Mouse (Mus musculus) limb, embryonic 11.5 days (tissue): Measurements from ENCODE around the gene Plxnc1. TPM values are rescaled to one million over a fixed set of nuclear protein-coding genes. Genes with fewer than 3 reads are reported as not detected.
A peak's percentile ranks its signal among the peaks of the same experiment; 100 is the strongest.

Experiments used
- ATAC-seq: fragments of 200-750 bp; cut with Nextera tagmentation; 2 replicates; pipeline ENCODE4 v1.8.0; 2017; ENCODE audit warnings: low read depth; ENCODE audit not compliant: insufficient number of reproducible peaks, low FRiP score, low TSS enrichment
- DNase-seq: peaks from one replicate; pipeline ENCODE4 v3.0.0-alpha.2; 2015; ENCODE audit warnings: low spot score
- H3K27ac ChIP-seq: fragments of 300-500 bp; sonication (generic); replicated peaks from 2 replicates; pipeline ENCODE4 v1.5.1; 2014; ENCODE audit warnings: low read depth, mild to moderate bottlenecking, low read length
- H3K27me3 ChIP-seq: fragments of 300-500 bp; sonication (generic); 2 replicates; pipeline ENCODE4 v1.6.1; 2014; ENCODE audit warnings: mild to moderate bottlenecking, low read length, mixed read lengths; ENCODE audit not compliant: control insufficient read depth, insufficient read depth
- H3K36me3 ChIP-seq: fragments of 300-500 bp; sonication (generic); 2 replicates; pipeline ENCODE4 v1.6.1; 2014; ENCODE audit warnings: mild to moderate bottlenecking, low read length, moderate library complexity, mixed read lengths; ENCODE audit not compliant: control insufficient read depth, insufficient read depth
- H3K4me1 ChIP-seq: fragments of 300-500 bp; sonication (generic); 2 replicates; pipeline ENCODE4 v1.6.1; 2014; ENCODE audit warnings: low read length, mixed read lengths; ENCODE audit not compliant: control insufficient read depth, insufficient read depth
- H3K4me2 ChIP-seq: fragments of 300-500 bp; sonication (generic); 2 replicates; pipeline ENCODE4 v1.6.1; 2014; ENCODE audit warnings: low read depth, mild to moderate bottlenecking, moderate library complexity; ENCODE audit not compliant: severe bottlenecking
- H3K4me3 ChIP-seq: fragments of 300-500 bp; sonication (generic); 2 replicates; pipeline ENCODE4 v1.5.1; 2014; ENCODE audit warnings: low read depth, low read length
- H3K9ac ChIP-seq: fragments of 300-500 bp; sonication (generic); 2 replicates; pipeline ENCODE4 v1.6.1; 2014; ENCODE audit warnings: mild to moderate bottlenecking, low read length
- H3K9me3 ChIP-seq: fragments of 300-500 bp; sonication (generic); 2 replicates; pipeline ENCODE4 v1.6.1; 2016; ENCODE audit warnings: low read length; ENCODE audit not compliant: control insufficient read depth
- WGBS: fragments of 180-500 bp; shearing (Covaris S2); extraction: QIAGEN DNeasy Blood & Tissue Kit; methylation state at CpG from one replicate; pipeline ENCODE4 v1.1.7; 2014; 5-methylcytosine and 5-hydroxymethylcytosine counted together
- polyA plus RNA-seq: library from polyadenylated mRNA; unstranded; fragments of >200 nt; fragmentation: Nextera tagmentation; extraction: Ambion mirVana; gene quantifications from 2 replicates; pipeline ENCODE4 v1.2.1, GENCODE M21; 2014

Gene Plxnc1
- polyA plus RNA-seq, 1 experiment from 2014 or later, result 0.81 TPM

GRCm38 (mm10) chr10:94943846-94944690 lies 567 bp downstream of the Plxnc1 start:
- Histone ChIP-seq H3K27me3 (peaks cover 38% of the 10 kb centered on the region), H3K4me1 (peaks cover 16% of the 10 kb centered on the region), H3K27ac (no peak overlapping the region)

GRCm38 (mm10) chr10:94943401-94943845 lies 1.2 kb downstream of the Plxnc1 start:
- Histone ChIP-seq H3K27me3 (peaks cover 38% of the 10 kb centered on the region), H3K4me1 (peaks cover 16% of the 10 kb centered on the region)
- WGBS, result 1% methylated on average over 26 of the region's 26 CpGs

More at GRCm38 (mm10) chr10:94943846-94944690, 567 bp downstream of the Plxnc1 start:
- Histone ChIP-seq H3K36me3 (no peaks in the 10 kb centered on the region), H3K4me3 (peak overlapping the region; percentile 67), H3K9ac (peak overlapping the region; percentile 64), H3K9me3 (no peaks in the 10 kb centered on the region), H3K4me2 (peak overlapping the region; percentile 96)
- under 1% methylated on average over 99 of the region's 110 CpGs for WGBS
- ATAC-seq (peak; percentile 52), DNase-seq (peak; percentile 75)

GRCm38 (mm10) chr10:94942449-94943041 lies 2.1 kb downstream of the Plxnc1 start:
- no peaks in the 10 kb centered on the region for H3K36me3 ChIP-seq
- H3K27me3 ChIP-seq, result peaks cover 38% of the 10 kb centered on the region
- peak overlapping the region; percentile 96 for H3K4me2 ChIP-seq
- ATAC-seq (no peak), DNase-seq (peak; percentile 67)
- H3K4me1 ChIP-seq, result peaks cover 16% of the 10 kb centered on the region
- H3K27ac ChIP-seq, result no peak overlapping the region
- H3K9me3 ChIP-seq, result no peaks in the 10 kb centered on the region
- H3K9ac ChIP-seq, result no peak overlapping the region
- 1% methylated on average over 17 of the region's 17 CpGs for WGBS
- peak overlapping the region; percentile 67; the same call in 1 of the 2 replicates for H3K4me3 ChIP-seq

More at GRCm38 (mm10) chr10:94943401-94943845, 1.2 kb downstream of the Plxnc1 start:
- peak overlapping the region; percentile 43 for H3K9ac ChIP-seq
- H3K36me3 ChIP-seq, result no peaks in the 10 kb centered on the region
- peak overlapping the region; percentile 96 for H3K4me2 ChIP-seq
- H3K9me3 ChIP-seq, result no peaks in the 10 kb centered on the region
- DNase-seq (peak; percentile 67), ATAC-seq (no peak)
- no peak overlapping the region for H3K27ac ChIP-seq
- peak overlapping the region; percentile 67 for H3K4me3 ChIP-seq

- H3K27ac ChIP-seq, result no peak overlapping the region
- 25% methylated on average over 4 of the region's 4 CpGs for WGBS
- no peak for DNase-seq
These were observed 3.1 kb downstream of the Plxnc1 start for GRCm38 (mm10) chr10:94941551-94941950.

GRCm38 (mm10) chr10:94940786-94941185 lies 3.8 kb downstream of the Plxnc1 start:
- Histone ChIP-seq H3K27ac (no peak overlapping the region), H3K9me3 (no peaks in the 10 kb centered on the region), H3K9ac (no peak overlapping the region), H3K36me3 (no peaks in the 10 kb centered on the region), H3K4me1 (peaks cover 16% of the 10 kb centered on the region), H3K4me3 (no peak overlapping the region), H3K4me2 (no peak overlapping the region), H3K27me3 (peaks cover 33% of the 10 kb centered on the region)
- no peak for DNase-seq
- 40% methylated on average over 7 of the region's 7 CpGs for WGBS
- ATAC-seq, result no peak

More at GRCm38 (mm10) chr10:94941551-94941950, 3.1 kb downstream of the Plxnc1 start:
- no peak overlapping the region for H3K4me3 ChIP-seq
- ATAC-seq, result no peak
- no peaks in the 10 kb centered on the region for H3K36me3 ChIP-seq
- H3K9me3 ChIP-seq, result no peaks in the 10 kb centered on the region
- H3K4me1 ChIP-seq, result peaks cover 16% of the 10 kb centered on the region
- no peak overlapping the region for H3K4me2 ChIP-seq
- H3K27me3 ChIP-seq, result peaks cover 38% of the 10 kb centered on the region
- H3K9ac ChIP-seq, result no peak overlapping the region

- no peaks in the 10 kb centered on the region for H3K9me3 ChIP-seq
- no peak overlapping the region for H3K4me3 ChIP-seq
- peaks cover 16% of the 10 kb centered on the region for H3K4me1 ChIP-seq
- peaks cover 28% of the 10 kb centered on the region for H3K27me3 ChIP-seq
- 31% methylated on average over 2 of the region's 2 CpGs for WGBS
- no peak overlapping the region for H3K9ac ChIP-seq
- DNase-seq, result no peak
- no peak for ATAC-seq
- H3K27ac ChIP-seq, result no peak overlapping the region
- H3K36me3 ChIP-seq, result no peaks in the 10 kb centered on the region
- no peak overlapping the region; the same call in 1 of the 2 replicates for H3K4me2 ChIP-seq
These were observed 4.6 kb downstream of the Plxnc1 start for GRCm38 (mm10) chr10:94940061-94940460.

- no peak overlapping the region for H3K4me2 ChIP-seq
- ATAC-seq (no peak), DNase-seq (no peak)
- WGBS, result 88% methylated on average over 2 of the region's 2 CpGs
- H3K9me3 ChIP-seq, result no peaks in the 10 kb centered on the region
- H3K9ac ChIP-seq, result no peak overlapping the region
- no peaks in the 10 kb centered on the region for H3K36me3 ChIP-seq
- H3K4me1 ChIP-seq, result peaks cover 14% of the 10 kb centered on the region
- H3K4me3 ChIP-seq, result no peak overlapping the region
- no peak overlapping the region for H3K27ac ChIP-seq
- H3K27me3 ChIP-seq, result peaks cover 26% of the 10 kb centered on the region
These were observed 5.7 kb downstream of the Plxnc1 start for GRCm38 (mm10) chr10:94938899-94939298.

- no peak for ATAC-seq
- Histone ChIP-seq H3K27me3 (peaks cover 20% of the 10 kb centered on the region), H3K27ac (no peak overlapping the region), H3K4me1 (peaks cover 10% of the 10 kb centered on the region), H3K9ac (no peak overlapping the region), H3K4me3 (no peak overlapping the region), H3K36me3 (no peaks in the 10 kb centered on the region), H3K4me2 (no peak overlapping the region), H3K9me3 (no peaks in the 10 kb centered on the region)
- DNase-seq, result no peak
- 84% methylated on average over 6 of the region's 6 CpGs for WGBS
These were observed 6.3 kb downstream of the Plxnc1 start for GRCm38 (mm10) chr10:94938320-94938719.
